Mouse (Mus musculus): ENCODE data around the gene Neurl3.
A peak's percentile ranks its signal among the peaks of the same experiment; 100 is the strongest.

Gene Neurl3

GRCm38 (mm10) chr1:36258631-36259030, 15.8 kb downstream of the Neurl3 start:
- no peak for DNase-seq (ENCODE audit: extremely low read depth, low read depth)

GRCm38 (mm10) chr1:36257276-36257675, 17.2 kb downstream of the Neurl3 start:
- DNase-seq (ENCODE audit: extremely low read depth, low read depth): no peak

- no peak for DNase-seq (ENCODE audit: extremely low read depth, low read depth)
Measured at GRCm38 (mm10) chr1:36255871-36256640, 18.4 kb downstream of the Neurl3 start.

GRCm38 (mm10) chr1:36254635-36255360, 19.7 kb downstream of the Neurl3 start:
- no peak for DNase-seq (ENCODE audit: extremely low read depth, low read depth)

GRCm38 (mm10) chr1:36252791-36253190, 21.7 kb downstream of the Neurl3 start:
- peak; percentile 75 for DNase-seq (ENCODE audit: extremely low read depth, low read depth)

GRCm38 (mm10) chr1:36251426-36251825, 23.1 kb downstream of the Neurl3 start:
- DNase-seq (ENCODE audit: extremely low read depth, low read depth): no peak

- DNase-seq (ENCODE audit: extremely low read depth, low read depth): no peak
Measured at GRCm38 (mm10) chr1:36246688-36247087, 27.8 kb downstream of the Neurl3 start.

GRCm38 (mm10) chr1:36244828-36245215, 29.7 kb downstream of the Neurl3 start:
- DNase-seq (ENCODE audit: extremely low read depth, low read depth): no peak

- peak; percentile 88 for DNase-seq (ENCODE audit: extremely low read depth, low read depth)
Measured at GRCm38 (mm10) chr1:36244058-36244827, 30.2 kb downstream of the Neurl3 start, which contains the start of gene Uggt1. Gene Uggt1 (minus strand): TSS chr1:36244720.

GRCm38 (mm10) chr1:36243447-36244057, 30.9 kb downstream of the Neurl3 start:
- DNase-seq (ENCODE audit: extremely low read depth, low read depth): no peak

GRCm38 (mm10) chr1:36241903-36242429, 32.5 kb downstream of the Neurl3 start:
- DNase-seq (ENCODE audit: extremely low read depth, low read depth): no peak

- DNase-seq (ENCODE audit: extremely low read depth, low read depth): no peak
Measured at GRCm38 (mm10) chr1:36240176-36240575, 34.3 kb downstream of the Neurl3 start.

GRCm38 (mm10) chr1:36239396-36239795, 35.1 kb downstream of the Neurl3 start:
- no peak for DNase-seq (ENCODE audit: extremely low read depth, low read depth)

- no peak for DNase-seq (ENCODE audit: extremely low read depth, low read depth)
Measured at GRCm38 (mm10) chr1:36235855-36236254, 38.6 kb downstream of the Neurl3 start.

GRCm38 (mm10) chr1:36235057-36235639, 39.3 kb downstream of the Neurl3 start:
- DNase-seq (ENCODE audit: extremely low read depth, low read depth): no peak

- DNase-seq (ENCODE audit: extremely low read depth, low read depth): no peak
Measured at GRCm38 (mm10) chr1:36233218-36233617, 41.3 kb downstream of the Neurl3 start.

GRCm38 (mm10) chr1:36230919-36231705, 43.4 kb downstream of the Neurl3 start:
- no peak for DNase-seq (ENCODE audit: extremely low read depth, low read depth)

GRCm38 (mm10) chr1:36228461-36228860, 46.0 kb downstream of the Neurl3 start:
- no peak for DNase-seq (ENCODE audit: extremely low read depth, low read depth)

- DNase-seq (ENCODE audit: extremely low read depth, low read depth): no peak
Measured at GRCm38 (mm10) chr1:36224648-36225047, 49.8 kb downstream of the Neurl3 start.
